Mouse (Mus musculus): ENCODE results near the gene Zswim8. TPM values are rescaled to one million over a fixed set of nuclear protein-coding genes. Genes with fewer than 3 reads are reported as not detected.
A peak's percentile ranks its signal among the peaks of the same experiment; 100 is the strongest.

The Zswim8 gene
- polyA plus RNA-seq (2015; fragmentation: Nextera tagmentation; extraction: Ambion mirVana), result 28.3 and 33.6 TPM in 2 replicates

- peak within 1 kb of the TSS; percentile 100 for H3K4me3 ChIP-seq (ENCODE audit: low read length)
- H3K4me1 ChIP-seq (ENCODE audit: insufficient read depth, low read length), result peaks cover 20% of the 10 kb centered on the region
- no peaks in the 10 kb centered on the region for H3K9me3 ChIP-seq (ENCODE audit: low read length)
- ATAC-seq (ENCODE audit: low FRiP score, low TSS enrichment), result peak; percentile 95
- peak within 1 kb of the TSS; percentile 72 for H3K4me2 ChIP-seq (replicated peaks; ENCODE audit: low read depth, low read length)
- WGBS, result under 1% methylated on average over 75 of the region's 80 CpGs
- H3K27ac ChIP-seq (ENCODE audit: low read length), result peak within 1 kb of the TSS; percentile 65
- H3K9ac ChIP-seq (replicated peaks; ENCODE audit: low read length), result peak within 1 kb of the TSS; percentile 96
- H3K27me3 ChIP-seq (ENCODE audit: insufficient read depth, low read length), result no peaks in the 10 kb centered on the region
- peaks cover 27% of the 10 kb centered on the region for H3K36me3 ChIP-seq (ENCODE audit: insufficient read depth, low read length)
Measured at GRCm38 (mm10) chr14:20707201-20708190, at the start of gene Zswim8. TSS of gene Zswim8 (plus strand) at chr14:20707552.

- no peak overlapping the region for H3K4me2 ChIP-seq (replicated peaks; ENCODE audit: low read depth, low read length)
- H3K4me1 ChIP-seq (ENCODE audit: insufficient read depth, low read length), result peaks cover 15% of the 10 kb centered on the region
- H3K27ac ChIP-seq (ENCODE audit: low read length), result no peak overlapping the region
- no peak for ATAC-seq (ENCODE audit: low FRiP score, low TSS enrichment)
- no peaks in the 10 kb centered on the region for H3K27me3 ChIP-seq (ENCODE audit: insufficient read depth, low read length)
- no peaks in the 10 kb centered on the region for H3K36me3 ChIP-seq (ENCODE audit: insufficient read depth, low read length)
- no peak overlapping the region for H3K4me3 ChIP-seq (ENCODE audit: low read length)
- H3K9ac ChIP-seq (replicated peaks; ENCODE audit: low read length), result no peak overlapping the region
- no peaks in the 10 kb centered on the region for H3K9me3 ChIP-seq (ENCODE audit: low read length)
Measured at GRCm38 (mm10) chr14:20658326-20658725, 49.0 kb upstream of the Zswim8 start.

GRCm38 (mm10) chr14:20658902-20659301 lies 48.5 kb upstream of the Zswim8 start:
- H3K9me3 ChIP-seq (ENCODE audit: low read length), result no peaks in the 10 kb centered on the region
- 85% methylated on average over 6 of the region's 6 CpGs for WGBS
- ATAC-seq (ENCODE audit: low FRiP score, low TSS enrichment), result no peak
- no peak overlapping the region for H3K4me2 ChIP-seq (replicated peaks; ENCODE audit: low read depth, low read length)
- no peak overlapping the region for H3K27ac ChIP-seq (ENCODE audit: low read length)
- no peak overlapping the region for H3K4me3 ChIP-seq (ENCODE audit: low read length)
- no peaks in the 10 kb centered on the region for H3K27me3 ChIP-seq (ENCODE audit: insufficient read depth, low read length)
- H3K36me3 ChIP-seq (ENCODE audit: insufficient read depth, low read length), result no peaks in the 10 kb centered on the region
- H3K9ac ChIP-seq (replicated peaks; ENCODE audit: low read length), result no peak overlapping the region
- peaks cover 15% of the 10 kb centered on the region for H3K4me1 ChIP-seq (ENCODE audit: insufficient read depth, low read length)

GRCm38 (mm10) chr14:20659687-20660086 lies 47.7 kb upstream of the Zswim8 start:
- no peak overlapping the region for H3K27ac ChIP-seq (ENCODE audit: low read length)
- no peak overlapping the region for H3K4me3 ChIP-seq (ENCODE audit: low read length)
- H3K4me2 ChIP-seq (replicated peaks; ENCODE audit: low read depth, low read length), result no peak overlapping the region
- no peak overlapping the region for H3K9ac ChIP-seq (replicated peaks; ENCODE audit: low read length)
- peaks cover 19% of the 10 kb centered on the region for H3K4me1 ChIP-seq (ENCODE audit: insufficient read depth, low read length)
- WGBS, result 99% methylated on average over 7 of the region's 7 CpGs
- no peak for ATAC-seq (ENCODE audit: low FRiP score, low TSS enrichment)
- no peaks in the 10 kb centered on the region for H3K36me3 ChIP-seq (ENCODE audit: insufficient read depth, low read length)
- no peaks in the 10 kb centered on the region for H3K27me3 ChIP-seq (ENCODE audit: insufficient read depth, low read length)
- no peaks in the 10 kb centered on the region for H3K9me3 ChIP-seq (ENCODE audit: low read length)

- ATAC-seq (ENCODE audit: low FRiP score, low TSS enrichment), result peak; percentile 89
- 1% methylated on average over 52 of the region's 52 CpGs for WGBS
- H3K4me2 ChIP-seq (replicated peaks; ENCODE audit: low read depth, low read length), result peak overlapping the region; percentile 91
- H3K4me3 ChIP-seq (ENCODE audit: low read length), result peak overlapping the region; percentile 77
- no peaks in the 10 kb centered on the region for H3K36me3 ChIP-seq (ENCODE audit: insufficient read depth, low read length)
- peak overlapping the region; percentile 91 for H3K27ac ChIP-seq (ENCODE audit: low read length)
- peak overlapping the region; percentile 76 for H3K9ac ChIP-seq (replicated peaks; ENCODE audit: low read length)
- H3K9me3 ChIP-seq (ENCODE audit: low read length), result no peaks in the 10 kb centered on the region
- no peaks in the 10 kb centered on the region for H3K27me3 ChIP-seq (ENCODE audit: insufficient read depth, low read length)
- peaks cover 19% of the 10 kb centered on the region for H3K4me1 ChIP-seq (ENCODE audit: insufficient read depth, low read length)
Measured at GRCm38 (mm10) chr14:20660827-20661660, 46.3 kb upstream of the Zswim8 start.

GRCm38 (mm10) chr14:20661661-20662331 lies 45.6 kb upstream of the Zswim8 start:
- ATAC-seq (ENCODE audit: low FRiP score, low TSS enrichment), result peak; percentile 40
- 11% methylated on average over 19 of the region's 19 CpGs for WGBS

GRCm38 (mm10) chr14:20662740-20663139 lies 44.6 kb upstream of the Zswim8 start:
- H3K27ac ChIP-seq (ENCODE audit: low read length), result no peak overlapping the region
- 92% methylated on average over 3 of the region's 3 CpGs for WGBS
- H3K4me3 ChIP-seq (ENCODE audit: low read length), result no peak overlapping the region
- no peaks in the 10 kb centered on the region for H3K9me3 ChIP-seq (ENCODE audit: low read length)
- H3K36me3 ChIP-seq (ENCODE audit: insufficient read depth, low read length), result no peaks in the 10 kb centered on the region
- H3K4me1 ChIP-seq (ENCODE audit: insufficient read depth, low read length), result peaks cover 13% of the 10 kb centered on the region
- H3K4me2 ChIP-seq (replicated peaks; ENCODE audit: low read depth, low read length), result no peak overlapping the region
- no peaks in the 10 kb centered on the region for H3K27me3 ChIP-seq (ENCODE audit: insufficient read depth, low read length)
- no peak overlapping the region for H3K9ac ChIP-seq (replicated peaks; ENCODE audit: low read length)
- no peak for ATAC-seq (ENCODE audit: low FRiP score, low TSS enrichment)

More at GRCm38 (mm10) chr14:20661661-20662331, 45.6 kb upstream of the Zswim8 start:
- Histone ChIP-seq H3K4me2 (replicated peaks; ENCODE audit: low read depth, low read length) (peak overlapping the region; percentile 91), H3K9ac (replicated peaks; ENCODE audit: low read length) (peak overlapping the region; percentile 76), H3K9me3 (ENCODE audit: low read length) (no peaks in the 10 kb centered on the region), H3K4me1 (ENCODE audit: insufficient read depth, low read length) (peaks cover 13% of the 10 kb centered on the region), H3K36me3 (ENCODE audit: insufficient read depth, low read length) (no peaks in the 10 kb centered on the region), H3K27ac (ENCODE audit: low read length) (peak overlapping the region; percentile 91), H3K4me3 (ENCODE audit: low read length) (peak overlapping the region; percentile 77), H3K27me3 (ENCODE audit: insufficient read depth, low read length) (no peaks in the 10 kb centered on the region)

- H3K27me3 ChIP-seq (ENCODE audit: insufficient read depth, low read length), result no peaks in the 10 kb centered on the region; the same call in 1 of the 2 replicates
- WGBS, result 62% methylated on average over 2 of the region's 2 CpGs
- H3K36me3 ChIP-seq (ENCODE audit: insufficient read depth, low read length), result no peaks in the 10 kb centered on the region
- no peak overlapping the region for H3K9ac ChIP-seq (replicated peaks; ENCODE audit: low read length)
- no peak overlapping the region for H3K4me2 ChIP-seq (replicated peaks; ENCODE audit: low read depth, low read length)
- no peak overlapping the region for H3K27ac ChIP-seq (ENCODE audit: low read length)
- H3K9me3 ChIP-seq (ENCODE audit: low read length), result no peaks in the 10 kb centered on the region
- no peak overlapping the region for H3K4me3 ChIP-seq (ENCODE audit: low read length)
- ATAC-seq (ENCODE audit: low FRiP score, low TSS enrichment), result no peak
- peaks cover 13% of the 10 kb centered on the region for H3K4me1 ChIP-seq (ENCODE audit: insufficient read depth, low read length)
Measured at GRCm38 (mm10) chr14:20663601-20664000, 43.8 kb upstream of the Zswim8 start.

- no peak overlapping the region for H3K4me3 ChIP-seq (ENCODE audit: low read length)
- H3K36me3 ChIP-seq (ENCODE audit: insufficient read depth, low read length), result no peaks in the 10 kb centered on the region
- H3K4me1 ChIP-seq (ENCODE audit: insufficient read depth, low read length), result peaks cover 13% of the 10 kb centered on the region
- 54% methylated on average over 3 of the region's 3 CpGs for WGBS
- H3K4me2 ChIP-seq (replicated peaks; ENCODE audit: low read depth, low read length), result no peak overlapping the region
- H3K27ac ChIP-seq (ENCODE audit: low read length), result no peak overlapping the region
- no peak overlapping the region for H3K9ac ChIP-seq (replicated peaks; ENCODE audit: low read length)
- no peaks in the 10 kb centered on the region for H3K9me3 ChIP-seq (ENCODE audit: low read length)
- H3K27me3 ChIP-seq (ENCODE audit: insufficient read depth, low read length), result no peaks in the 10 kb centered on the region; the same call in 1 of the 2 replicates
- ATAC-seq (ENCODE audit: low FRiP score, low TSS enrichment), result no peak
Measured at GRCm38 (mm10) chr14:20664436-20664835, 42.9 kb upstream of the Zswim8 start.

Data from kidney, embryonic 16.5 days (tissue).